Mouse (Mus musculus) right cerebral cortex, postnatal 14 days (tissue): ENCODE measurements around the gene Mogs.

ENCODE experiments used
- DNase-seq: peaks from one replicate; pipeline ENCODE4 v3.0.0; 2022

Mogs gene

DNA sequence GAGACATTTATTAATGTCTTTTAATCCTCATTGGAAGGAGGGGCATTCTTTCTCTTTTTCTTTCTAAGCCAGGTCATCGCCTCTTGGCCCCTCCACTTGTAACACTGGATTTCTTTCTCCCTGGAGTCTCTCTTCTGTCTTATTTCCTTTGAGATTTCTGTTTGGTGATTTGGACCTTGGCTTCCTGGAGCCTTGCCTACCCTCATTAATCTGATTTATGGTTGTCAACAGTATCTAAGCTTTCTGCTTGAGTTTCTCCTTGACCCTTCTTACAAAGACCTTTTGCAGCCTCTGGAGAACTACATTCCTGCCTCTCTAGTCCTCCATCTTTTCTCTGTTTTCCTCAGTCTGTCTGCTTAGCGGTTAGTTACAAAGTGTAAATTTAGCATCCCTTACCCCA lies 16.9 kb upstream of the Mogs start:
- no peak for DNase-seq

DNA sequence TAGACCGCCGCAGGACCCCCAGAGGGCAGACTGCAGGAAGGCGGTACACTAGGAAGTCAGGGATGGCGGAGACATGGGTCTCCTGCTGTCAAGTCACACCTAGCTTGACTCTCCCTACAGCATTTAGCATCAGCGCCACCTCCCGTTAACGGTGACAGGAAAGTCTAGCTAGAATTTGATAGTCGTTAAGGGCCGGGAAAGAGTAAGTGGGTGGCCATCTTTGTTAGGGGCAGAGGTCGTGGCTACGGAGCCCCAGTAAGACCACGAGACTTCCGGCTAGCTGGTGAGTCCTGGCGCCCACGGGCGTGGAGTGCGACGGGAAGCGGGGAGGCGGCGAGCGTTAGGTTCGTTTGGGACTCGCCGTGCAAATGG lies 14.0 kb upstream of the Mogs start, which contains the start of the genes Ccdc142 and Gm42688:
Gene Ccdc142 (plus strand): TSS at position 286 of the 372 bp plus-strand sequence.
Gene Gm42688 (plus strand): TSS at position 302 of the 372 bp plus-strand sequence.
- peak; percentile 83 for DNase-seq

GRCm38 (mm10) chr6:83101688-83102556 lies 13.4 kb upstream of the Mogs start:
- peak; percentile 64 for DNase-seq

DNA sequence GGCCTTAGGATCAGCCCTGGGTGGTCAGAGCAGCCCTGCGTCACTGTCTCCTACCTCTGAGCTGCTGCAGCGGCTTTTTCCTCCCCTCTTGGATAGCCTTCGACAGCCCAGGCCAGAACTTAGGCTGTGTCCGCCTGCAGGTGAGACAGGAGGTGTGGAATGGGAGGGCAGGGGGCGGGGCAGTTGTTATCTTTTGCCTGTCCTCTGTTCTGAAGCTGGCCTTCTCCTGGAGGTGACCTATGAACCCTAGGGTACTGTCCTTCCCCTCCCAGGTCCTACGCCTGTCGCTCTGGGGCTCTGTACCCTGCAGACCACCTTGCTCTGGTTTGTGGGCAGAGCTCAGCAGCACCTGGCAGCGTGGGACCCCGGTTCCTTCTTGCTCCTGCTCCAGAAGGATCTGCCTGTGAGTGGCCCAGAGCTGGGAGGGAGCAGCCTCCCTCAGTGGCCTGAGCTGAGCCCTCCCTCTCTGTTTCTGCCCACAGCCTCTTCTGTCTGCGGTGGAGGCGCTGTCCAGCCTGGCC lies 12.1 kb upstream of the Mogs start:
- DNase-seq = no peak

DNA sequence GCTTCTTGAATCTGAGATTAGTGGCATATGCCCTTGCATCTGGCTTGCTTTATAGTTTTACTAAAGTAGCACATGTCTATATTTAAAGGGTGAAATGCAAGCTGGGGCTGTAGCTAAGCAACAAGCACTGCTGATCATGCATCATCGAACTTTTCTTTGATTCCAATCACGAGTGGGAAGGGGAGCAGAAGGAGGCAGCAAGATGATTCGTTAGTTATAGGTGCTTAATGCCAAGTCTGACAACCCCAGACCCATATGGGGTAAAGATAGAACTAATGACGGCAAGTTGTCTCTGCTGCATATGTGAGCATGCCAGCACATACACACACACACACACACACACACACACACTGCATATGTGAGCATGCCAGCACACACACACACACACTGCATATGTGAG lies 11.1 kb upstream of the Mogs start:
- DNase-seq = no peak

- peak; percentile 85 for DNase-seq
These were observed 7.5 kb upstream of the Mogs start for GRCm38 (mm10) chr6:83107566-83108400.

- DNase-seq = peak; percentile 77
These were observed 6.3 kb upstream of the Mogs start, which contains the start of gene Mrpl53 for GRCm38 (mm10) chr6:83108762-83109668. Mrpl53 (plus strand) TSS chr6:83109040.

DNA sequence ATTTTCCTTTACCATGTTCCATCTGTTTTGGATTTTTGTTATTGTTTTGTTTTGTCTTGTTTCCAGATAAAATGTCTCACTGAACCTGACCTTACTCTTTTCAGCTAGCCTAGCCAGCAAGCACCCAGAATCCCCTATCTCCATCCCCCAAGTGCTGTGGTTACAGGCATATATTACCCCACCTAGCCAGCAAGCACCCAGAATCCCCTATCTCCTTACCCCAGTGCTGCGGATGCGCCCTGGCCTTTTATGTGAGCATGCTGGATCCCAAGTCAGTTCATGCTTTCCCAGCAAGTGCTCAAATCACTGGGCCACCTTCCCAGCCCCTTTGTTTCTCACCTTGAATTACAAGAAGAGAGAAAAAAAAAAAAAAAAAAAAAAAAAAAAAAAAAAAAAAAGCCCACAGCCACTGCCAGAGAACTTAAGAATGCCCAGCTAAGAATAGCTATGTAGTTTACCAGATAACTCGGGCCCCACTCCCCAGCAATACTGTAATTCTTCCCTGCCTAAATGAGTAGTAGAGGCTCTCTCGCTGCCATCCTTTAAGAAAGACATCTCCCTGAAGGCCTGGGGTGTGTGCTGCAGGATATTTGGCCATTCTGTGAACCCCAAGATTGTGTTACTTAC lies 3.7 kb upstream of the Mogs start:
- no peak for DNase-seq

GRCm38 (mm10) chr6:83115682-83116372 lies 531 bp downstream of the Mogs start:
- no peak for DNase-seq

DNA sequence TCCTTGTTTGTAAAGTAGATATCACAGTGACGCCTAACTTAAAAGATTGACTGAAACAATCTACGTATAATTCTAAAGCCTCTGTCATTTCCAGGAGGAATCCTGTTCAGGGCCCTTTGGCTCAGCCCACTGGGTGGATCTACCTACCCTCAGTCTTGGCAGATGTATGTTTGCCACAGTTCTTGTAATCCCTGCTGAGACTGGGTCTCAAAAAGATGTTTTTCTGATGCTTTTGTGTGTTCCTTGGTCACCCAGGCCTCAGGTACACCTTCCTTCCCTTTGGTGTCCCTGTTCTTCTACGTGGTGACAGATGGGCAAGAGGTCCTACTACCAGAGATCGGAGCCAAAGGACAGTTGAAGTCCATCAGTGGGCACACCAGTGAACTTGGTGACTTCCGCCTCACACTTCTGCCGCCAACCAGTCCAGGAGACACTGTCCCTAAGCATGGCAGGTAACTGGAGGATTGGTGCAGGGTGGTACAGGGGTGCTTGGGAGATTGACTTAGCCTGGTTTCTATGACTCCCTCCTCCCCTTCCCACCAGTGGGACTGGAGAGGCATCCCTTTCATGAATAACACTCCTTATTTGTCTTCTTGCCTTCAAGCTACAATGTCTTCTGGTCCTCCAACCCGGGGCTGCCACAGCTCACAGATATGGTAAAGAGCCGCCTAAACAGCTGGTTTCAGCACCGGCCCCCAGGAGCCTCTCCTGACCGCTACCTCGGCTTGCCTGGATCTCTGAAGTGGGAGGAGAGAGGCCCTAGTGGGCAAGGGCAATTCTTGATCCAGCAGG lies 1.3 kb downstream of the Mogs start:
- no peak for DNase-seq

GRCm38 (mm10) chr6:83117165-83117438 lies 1.8 kb downstream of the Mogs start:
- no peak for DNase-seq

GRCm38 (mm10) chr6:83117616-83118015 lies 2.3 kb downstream of the Mogs start:
- no peak for DNase-seq

- no peak for DNase-seq
These were observed 3.1 kb downstream of the Mogs start for GRCm38 (mm10) chr6:83118369-83118768.

DNA sequence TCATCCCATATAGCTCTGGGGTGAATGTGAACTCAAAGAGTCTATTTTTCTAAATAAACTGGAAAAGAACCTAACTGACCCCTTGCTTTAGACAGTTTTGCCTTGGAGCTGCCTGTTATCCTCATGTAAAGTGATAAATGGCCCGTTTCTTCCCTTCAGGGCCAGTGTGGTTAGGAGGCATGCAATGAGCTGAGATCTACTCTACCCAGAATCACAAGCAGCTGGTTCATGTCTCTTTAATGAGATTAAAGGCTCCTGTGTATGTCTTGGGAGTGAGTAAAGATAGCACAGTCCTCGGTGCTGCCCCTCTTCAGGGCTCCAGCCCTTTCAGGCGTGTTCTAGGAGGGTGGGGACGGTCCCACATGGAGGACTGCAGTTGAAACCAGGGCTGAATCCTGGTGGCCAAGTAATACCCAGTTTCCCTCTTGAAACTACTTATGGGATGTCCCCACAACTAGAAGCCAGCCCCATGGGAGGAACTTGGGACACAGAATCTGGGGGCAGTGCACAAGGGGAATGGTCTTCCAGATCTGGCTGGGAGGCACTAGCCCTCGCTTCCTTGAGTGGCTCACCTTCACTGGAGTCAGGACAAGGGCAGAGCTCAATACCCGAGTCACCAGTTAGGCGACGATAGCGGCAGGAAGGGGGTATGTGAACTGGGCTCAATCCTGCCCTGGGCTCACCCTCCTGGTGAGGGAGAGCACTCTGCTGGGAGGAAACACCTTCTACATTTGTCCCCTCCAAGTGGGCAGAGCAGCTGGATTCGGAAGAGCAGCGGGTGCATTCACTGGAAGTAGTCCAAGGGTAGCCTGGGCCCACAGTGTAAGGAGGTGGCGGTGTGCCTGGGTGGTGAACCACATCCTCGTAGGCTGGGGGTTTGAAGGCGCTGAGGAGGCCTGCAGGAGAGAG lies 3.8 kb downstream of the Mogs start:
- no peak for DNase-seq

GRCm38 (mm10) chr6:83119734-83120051 lies 4.4 kb downstream of the Mogs start:
- no peak for DNase-seq

DNA sequence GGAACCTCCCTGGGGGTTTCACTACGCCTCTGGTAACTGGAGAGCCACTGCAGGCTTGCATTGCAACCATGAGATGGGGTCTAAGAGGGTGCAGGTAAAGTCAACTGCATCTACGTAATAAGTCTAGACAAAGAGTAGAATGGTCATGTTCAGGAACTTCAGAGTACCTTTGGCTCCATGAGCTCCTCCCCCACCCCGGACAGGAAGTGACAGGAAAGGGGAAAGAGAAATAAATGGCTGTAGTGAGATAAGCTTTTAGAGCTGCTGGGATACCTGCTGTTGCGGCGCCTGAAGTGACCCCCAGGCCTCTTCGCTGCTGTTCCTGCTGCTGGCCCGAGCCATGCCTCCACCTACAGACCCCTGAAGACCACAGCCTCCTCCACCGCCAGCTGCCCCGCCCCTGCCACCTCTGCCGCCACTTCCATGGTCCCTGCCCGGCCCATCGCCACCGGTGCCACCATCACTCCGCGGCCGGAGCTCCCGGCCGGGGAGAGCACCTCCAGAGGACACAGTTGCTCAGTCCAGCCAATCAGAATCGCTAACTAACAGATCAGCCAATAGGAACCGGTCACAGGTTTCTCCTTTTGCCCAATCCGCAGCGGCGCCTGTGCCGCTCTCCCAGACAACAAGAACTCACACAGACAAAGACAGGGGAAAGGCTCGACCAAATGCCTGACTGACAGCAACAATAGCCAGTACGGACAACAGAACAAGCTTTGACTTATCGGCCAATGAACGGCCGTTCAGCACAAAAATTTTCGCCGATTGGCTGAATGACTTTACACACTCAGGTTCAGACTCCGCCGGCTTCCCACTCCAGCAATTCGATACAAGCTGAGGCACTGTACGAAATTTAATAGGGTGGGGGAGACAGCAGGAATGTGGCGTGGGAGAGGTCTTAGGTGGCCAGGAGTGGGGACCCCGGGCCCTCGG lies 5.9 kb downstream of the Mogs start, which contains the start of gene Wbp1:
Gene Wbp1 (minus strand): TSS at position 630 of the 933 bp plus-strand sequence.
- DNase-seq = peak; percentile 85

DNA sequence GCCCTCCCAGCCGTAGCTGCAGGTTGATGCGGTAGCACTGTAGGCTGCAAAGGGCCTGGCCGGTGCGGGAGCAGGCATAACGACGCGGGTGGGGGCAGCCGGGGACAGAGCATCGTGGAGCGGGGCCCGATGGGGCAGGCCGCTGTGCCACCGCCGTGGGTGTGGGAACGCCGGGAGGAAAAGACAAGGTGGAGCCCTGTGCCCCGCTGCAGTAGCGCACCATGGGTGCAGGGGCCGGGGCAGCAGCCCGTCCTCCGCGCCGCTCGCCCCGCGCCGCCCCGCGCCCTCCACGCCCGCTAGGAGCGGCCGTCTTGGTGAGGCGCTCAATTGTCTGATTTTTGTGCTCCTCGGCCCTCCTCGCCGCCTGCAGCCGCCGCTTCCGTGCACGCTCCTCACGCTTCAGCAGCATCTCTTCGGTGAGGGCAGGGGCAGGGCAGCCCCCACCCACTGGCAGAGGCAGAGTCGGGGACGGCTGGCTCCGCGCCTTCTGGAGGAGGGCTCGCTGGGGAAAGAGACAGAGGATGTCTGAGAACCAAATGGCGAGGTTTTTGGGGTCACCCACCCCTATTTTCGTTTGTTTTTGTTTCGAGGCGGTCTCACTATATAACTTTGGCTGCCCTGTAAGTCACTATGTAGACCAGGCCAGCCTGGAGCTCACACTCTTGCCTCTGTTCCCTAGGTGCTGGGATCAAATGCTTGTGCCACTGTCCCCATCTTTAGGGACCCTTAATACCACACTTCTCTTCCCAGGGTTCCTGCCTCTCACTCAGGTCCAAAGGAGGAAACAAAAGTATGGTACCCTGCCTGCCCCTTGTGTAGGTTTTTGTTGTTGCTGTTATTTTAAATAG lies 6.8 kb downstream of the Mogs start:
- peak; percentile 45 for DNase-seq
